Mouse (Mus musculus) retina, adult 2 months (tissue): ENCODE results near the gene 9130204L05Rik.

Source experiments
- DNase-seq: peaks from one replicate; pipeline ENCODE4 v3.0.0-alpha.2; 2012; ENCODE audit warnings: low read depth, low spot score

Gene 9130204L05Rik

DNA sequence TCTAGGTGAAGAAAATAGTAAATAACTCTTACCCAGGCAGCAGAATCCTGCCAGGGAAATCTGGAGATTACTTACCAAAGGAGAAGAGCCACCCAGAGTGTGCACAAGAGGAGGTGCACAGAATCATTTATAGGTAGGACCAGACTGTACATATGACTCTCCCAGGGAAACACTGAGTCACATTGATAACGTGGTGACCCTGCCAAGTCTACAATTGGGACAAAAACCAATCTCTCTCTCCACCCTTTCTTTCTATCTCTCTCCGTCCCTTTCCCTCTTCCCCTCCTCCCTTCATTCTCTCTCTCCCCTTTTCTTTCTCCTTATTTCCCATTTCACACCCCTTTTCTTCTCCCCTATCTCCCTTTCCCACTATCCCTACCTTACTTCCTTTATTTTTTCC lies at the start of gene 9130204L05Rik:
Gene 9130204L05Rik, minus strand, starts transcription at position 101 of the 400 bp plus-strand sequence.
- no peak for DNase-seq

DNA sequence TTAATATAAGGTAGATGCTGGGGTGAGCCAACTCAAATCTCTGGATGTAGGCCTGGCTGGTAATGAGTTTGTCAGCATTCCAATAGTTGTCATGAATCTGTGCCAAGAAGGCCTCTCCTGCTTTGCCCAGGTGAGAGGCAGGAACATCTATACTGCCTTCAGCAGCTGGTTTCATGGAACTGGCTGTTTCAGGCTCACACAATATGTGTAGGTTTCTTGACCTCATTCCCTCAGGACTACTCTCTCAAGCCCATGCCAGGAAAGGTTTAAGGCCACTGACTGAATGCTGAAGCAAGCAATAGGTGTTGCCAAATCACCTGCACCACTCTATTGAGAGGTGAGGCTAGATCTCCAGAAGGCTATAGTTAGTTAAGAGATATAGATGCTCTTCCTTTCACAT lies 18.1 kb upstream of the 9130204L05Rik start:
- no peak for DNase-seq

GRCm38 (mm10) chr3:91059211-91059610 lies 31.4 kb downstream of the 9130204L05Rik start:
- DNase-seq, result no peak

DNA sequence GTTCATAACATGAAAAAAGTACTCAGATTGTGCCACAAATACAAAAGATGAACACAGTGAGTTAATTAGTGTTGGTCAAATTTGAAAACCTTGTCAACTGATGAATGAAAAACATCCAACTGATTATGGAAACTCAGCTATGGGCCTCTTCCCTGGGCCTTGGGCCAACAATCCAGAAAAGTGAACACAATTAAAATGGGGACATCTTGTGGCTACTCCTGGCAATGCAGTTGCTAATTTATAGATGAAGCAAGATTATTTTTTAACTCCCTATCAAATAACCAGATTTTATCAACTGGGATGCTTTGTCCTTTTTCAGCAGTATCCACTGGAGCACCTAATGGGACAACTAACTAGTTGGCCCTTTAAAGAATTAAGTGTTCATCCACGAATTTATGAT lies 37.9 kb downstream of the 9130204L05Rik start:
- no peak for DNase-seq
